Mouse (Mus musculus): ENCODE results near the gene Krt87. TPM values are rescaled to one million over a fixed set of nuclear protein-coding genes. Genes with fewer than 3 reads are reported as not detected.

Gene Krt87
- total RNA-seq, 2 experiments from 2014 or later, result 0.30 to 0.34 TPM

DNA sequence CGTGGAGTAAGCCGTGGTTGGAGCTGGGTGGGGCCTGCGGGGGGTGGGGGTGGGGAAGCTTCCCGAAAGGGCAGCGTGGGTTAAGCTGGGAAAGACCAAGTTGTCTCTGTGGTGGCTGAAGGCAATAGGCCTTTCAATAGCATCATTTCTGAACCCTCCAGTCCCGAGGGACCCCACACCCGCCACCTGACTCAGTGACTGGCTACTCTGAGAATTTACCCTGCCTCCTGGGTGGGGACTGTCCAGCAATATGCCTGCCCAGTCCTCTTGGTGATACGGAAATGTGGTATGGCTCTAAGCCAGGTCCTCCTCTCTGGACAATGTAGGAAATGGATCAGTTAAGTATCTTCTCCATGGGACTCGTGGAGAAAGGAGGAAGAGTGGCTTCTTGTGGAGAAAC lies 56.8 kb downstream of the Krt87 start:
- no peak for DNase-seq (ENCODE audit: extremely low spot score in 1 of 2, low spot score in 2 of 2)
- intact Hi-C loops (cut with DNase I), result no loop called here

Other genes with a start within 250 kb of the Krt87 start
- 10 to 100 TPM; 30.9 to 34.2 TPM for gene Grasp, start 214.6 kb downstream of the Krt87 start, total RNA-seq (2021)
- gene Nr4a1, start 184.5 kb downstream of the Krt87 start, total RNA-seq (2021), result 10 to 100 TPM; 36.8 to 40.3 TPM
- 10 to 100 TPM; 38.8 to 41.9 TPM for gene Atg101, start 154.5 kb downstream of the Krt87 start, total RNA-seq (2021)
- gene 6030408B16Rik, start 145.6 kb downstream of the Krt87 start, total RNA-seq (2021), result under 1 TPM in 1 of 2 experiments, not detected in 1; 0.30 TPM
- gene Krt80, start 68.6 kb downstream of the Krt87 start, total RNA-seq (2021), result under 1 TPM; 0.54 to 0.81 TPM
- not detected for gene Krt7, start 27.8 kb downstream of the Krt87 start, total RNA-seq (2021)
- gene Krt88, start 8.9 kb upstream of the Krt87 start, total RNA-seq (2021), result not detected
- not detected for gene Krt81, start 24.9 kb upstream of the Krt87 start, total RNA-seq (2021)
- gene Krt86, start 34.7 kb upstream of the Krt87 start, total RNA-seq (2021), result not detected
- not detected for gene Krt83, start 52.7 kb upstream of the Krt87 start, total RNA-seq (2021)
- not detected for gene Gm49425, start 78.5 kb upstream of the Krt87 start, total RNA-seq (2021)
- not detected for gene Krt84, start 94.0 kb upstream of the Krt87 start, total RNA-seq (2021)
- not detected for gene Krt82, start 111.9 kb upstream of the Krt87 start, total RNA-seq (2021)
- not detected for gene Krt90, start 124.1 kb upstream of the Krt87 start, total RNA-seq (2021)
- not detected for gene Krt75, start 135.1 kb upstream of the Krt87 start, total RNA-seq (2021)
- not detected for gene Gm5414, start 189.4 kb upstream of the Krt87 start, total RNA-seq (2021)
- gene Gm5478, start 208.6 kb upstream of the Krt87 start, total RNA-seq (2021), result not detected
- gene Krt6b, start 241.5 kb upstream of the Krt87 start, total RNA-seq (2021), result not detected

Measured in left cerebral cortex, postnatal 10 days (tissue).